Mouse (Mus musculus) heart, embryonic 13.5 days (tissue): ENCODE data around the gene Pgam5. TPM values are rescaled to one million over a fixed set of nuclear protein-coding genes. Genes with fewer than 3 reads are reported as not detected.

ENCODE experiments used
- ATAC-seq: fragments of 200-750 bp; cut with Nextera tagmentation; 2 replicates; pipeline ENCODE4 v1.8.0; 2017; ENCODE audit warnings: moderate TSS enrichment; ENCODE audit not compliant: insufficient number of reproducible peaks, low FRiP score, low TSS enrichment; ENCODE audit errors: extremely low read depth
- H3K27ac ChIP-seq: fragments of 300-500 bp; sonication (generic); replicated peaks from 2 replicates; pipeline ENCODE4 v1.5.1; 2015; ENCODE audit warnings: moderate library complexity, mild to moderate bottlenecking, inconsistent platforms
- H3K27me3 ChIP-seq: fragments of 300-500 bp; sonication (generic); replicated peaks from 2 replicates; pipeline ENCODE4 v1.6.1; 2015; ENCODE audit warnings: mild to moderate bottlenecking, inconsistent platforms
- H3K36me3 ChIP-seq: fragments of 300-500 bp; sonication (generic); 2 replicates; pipeline ENCODE4 v1.6.1; 2015; ENCODE audit warnings: mild to moderate bottlenecking, inconsistent platforms
- H3K4me1 ChIP-seq: fragments of 300-500 bp; sonication (generic); 2 replicates; pipeline ENCODE4 v1.6.1; 2015; ENCODE audit warnings: inconsistent platforms
- H3K4me2 ChIP-seq: fragments of 300-500 bp; sonication (generic); 2 replicates; pipeline ENCODE4 v1.6.1; 2015; ENCODE audit warnings: inconsistent platforms, mild to moderate bottlenecking, moderate library complexity
- H3K4me3 ChIP-seq: fragments of 300-500 bp; sonication (generic); 2 replicates; pipeline ENCODE4 v1.5.1; 2015; ENCODE audit warnings: moderate library complexity, mild to moderate bottlenecking, inconsistent platforms
- H3K9ac ChIP-seq: fragments of 300-500 bp; sonication (generic); 2 replicates; pipeline ENCODE4 v1.6.1; 2015; ENCODE audit warnings: inconsistent platforms, mild to moderate bottlenecking, moderate library complexity
- H3K9me3 ChIP-seq: fragments of 300-500 bp; sonication (generic); 2 replicates; pipeline ENCODE4 v1.6.1; 2016; ENCODE audit warnings: inconsistent platforms
- WGBS: fragments of 180-500 bp; shearing (Covaris S2); methylation state at CpG from one replicate; pipeline ENCODE4 v1.1.7; 2015; ENCODE audit warnings: mixed read lengths; 5-methylcytosine and 5-hydroxymethylcytosine counted together
- polyA plus RNA-seq: library from polyadenylated mRNA; unstranded; fragments of >200 nt; fragmentation: Nextera tagmentation; extraction: Ambion mirVana; gene quantifications from 2 replicates; pipeline ENCODE4 v1.2.1, GENCODE M21; 2015

Pgam5 gene
- 47.4 and 56.3 TPM in 2 replicates for polyA plus RNA-seq

- Histone ChIP-seq H3K4me3 (peak within 1 kb of the TSS; percentile 90), H3K9me3 (no peaks in the 10 kb centered on the region), H3K36me3 (peaks cover 31% of the 10 kb centered on the region), H3K9ac (peak within 1 kb of the TSS; percentile 90), H3K27me3 (no peaks in the 10 kb centered on the region), H3K4me2 (peak within 1 kb of the TSS; percentile 90), H3K27ac (peak within 1 kb of the TSS; percentile 50), H3K4me1 (peaks cover 13% of the 10 kb centered on the region)
- ATAC-seq, result peak; percentile 85; the same call in 1 of the 2 replicates
- under 1% methylated on average over 66 of the region's 66 CpGs for WGBS
Observed at GRCm38 (mm10) chr5:110269141-110270101, at the start of gene Pgam5. Gene Pgam5 (minus strand): TSS chr5:110269913.

- Histone ChIP-seq H3K4me1 (no peaks in the 10 kb centered on the region), H3K36me3 (peaks cover 91% of the 10 kb centered on the region), H3K27ac (no peak overlapping the region), H3K4me2 (no peak overlapping the region), H3K9me3 (no peaks in the 10 kb centered on the region), H3K9ac (no peak overlapping the region), H3K4me3 (no peak overlapping the region), H3K27me3 (no peaks in the 10 kb centered on the region)
- no peak for ATAC-seq
- 92% methylated on average over 3 of the region's 3 CpGs for WGBS
Observed at GRCm38 (mm10) chr5:110313127-110313526, 43.4 kb upstream of the Pgam5 start.

GRCm38 (mm10) chr5:110308861-110309260, 39.1 kb upstream of the Pgam5 start:
- no peaks in the 10 kb centered on the region for H3K9me3 ChIP-seq
- WGBS, result 93% methylated on average over 7 of the region's 7 CpGs
- no peak overlapping the region for H3K9ac ChIP-seq
- no peak for ATAC-seq
- H3K4me2 ChIP-seq, result no peak overlapping the region
- H3K4me1 ChIP-seq, result no peaks in the 10 kb centered on the region
- no peaks in the 10 kb centered on the region for H3K27me3 ChIP-seq
- H3K27ac ChIP-seq, result no peak overlapping the region
- H3K36me3 ChIP-seq, result peaks cover 96% of the 10 kb centered on the region
- H3K4me3 ChIP-seq, result no peak overlapping the region

GRCm38 (mm10) chr5:110300591-110300990, 30.9 kb upstream of the Pgam5 start:
- Histone ChIP-seq H3K4me1 (no peaks in the 10 kb centered on the region), H3K4me3 (no peak overlapping the region), H3K27ac (no peak overlapping the region), H3K4me2 (no peak overlapping the region), H3K9me3 (no peaks in the 10 kb centered on the region), H3K9ac (no peak overlapping the region), H3K27me3 (no peaks in the 10 kb centered on the region), H3K36me3 (peaks cover 98% of the 10 kb centered on the region)
- ATAC-seq, result no peak
- 85% methylated on average over 2 of the region's 2 CpGs for WGBS

GRCm38 (mm10) chr5:110296637-110297036, 26.9 kb upstream of the Pgam5 start:
- 85% methylated on average over 1 of the region's 1 CpGs for whole genome bisulfite sequencing

GRCm38 (mm10) chr5:110291649-110292048, 21.9 kb upstream of the Pgam5 start:
- Histone ChIP-seq H3K4me1 (peaks cover 11% of the 10 kb centered on the region), H3K4me2 (no peak overlapping the region), H3K27ac (no peak overlapping the region), H3K4me3 (no peak overlapping the region), H3K36me3 (peaks cover 72% of the 10 kb centered on the region), H3K27me3 (no peaks in the 10 kb centered on the region), H3K9ac (no peak overlapping the region), H3K9me3 (no peaks in the 10 kb centered on the region)
- ATAC-seq, result no peak
- 91% methylated on average over 1 of the region's 1 CpGs for WGBS

More at GRCm38 (mm10) chr5:110296637-110297036, 26.9 kb upstream of the Pgam5 start:
- Histone ChIP-seq H3K9ac (no peak overlapping the region), H3K27me3 (no peaks in the 10 kb centered on the region), H3K4me1 (no peaks in the 10 kb centered on the region), H3K27ac (no peak overlapping the region), H3K4me3 (no peak overlapping the region), H3K9me3 (no peaks in the 10 kb centered on the region), H3K4me2 (no peak overlapping the region), H3K36me3 (peaks cover 94% of the 10 kb centered on the region)
- ATAC-seq, result no peak

- peaks cover 30% of the 10 kb centered on the region for H3K36me3 ChIP-seq
- H3K27ac ChIP-seq, result no peak overlapping the region
- peak overlapping the region; percentile 79 for H3K4me3 ChIP-seq
- WGBS, result 66% methylated on average over 2 of the region's 2 CpGs
- no peak for ATAC-seq
- peak overlapping the region; percentile 99 for H3K4me2 ChIP-seq
- 0 out of 2 replicates have a peak, but pooled peaks cover 2% of the 10 kb centered on the region for H3K27me3 ChIP-seq
- H3K9ac ChIP-seq, result peak overlapping the region; percentile 89; the same call in 1 of the 2 replicates
- no peaks in the 10 kb centered on the region for H3K9me3 ChIP-seq
- H3K4me1 ChIP-seq, result peaks cover 26% of the 10 kb centered on the region
Observed at GRCm38 (mm10) chr5:110287084-110287475, 17.4 kb upstream of the Pgam5 start.

GRCm38 (mm10) chr5:110286446-110287083, 16.9 kb upstream of the Pgam5 start:
- Histone ChIP-seq H3K9me3 (no peaks in the 10 kb centered on the region), H3K4me1 (peaks cover 26% of the 10 kb centered on the region), H3K9ac (peak overlapping the region; percentile 89), H3K27ac (peak overlapping the region; percentile 55; the same call in 1 of the 2 replicates), H3K4me2 (peak overlapping the region; percentile 99), H3K36me3 (peaks cover 25% of the 10 kb centered on the region), H3K27me3 (0 out of 2 replicates have a peak, but pooled peaks cover 2% of the 10 kb centered on the region), H3K4me3 (peak overlapping the region; percentile 79)
- ATAC-seq, result peak; percentile 40; the same call in 1 of the 2 replicates
- WGBS, result 3% methylated on average over 31 of the region's 31 CpGs

GRCm38 (mm10) chr5:110285770-110286445, 16.2 kb upstream of the Pgam5 start, which contains the start of the genes Pxmp2 and Pole:
Gene Pxmp2 (minus strand): TSS chr5:110286186.
Gene Pole (plus strand): TSS chr5:110286306.
- Histone ChIP-seq H3K36me3 (peaks cover 18% of the 10 kb centered on the region), H3K27me3 (0 out of 2 replicates have a peak, but pooled peaks cover 2% of the 10 kb centered on the region), H3K9ac (peak within 1 kb of the TSS; percentile 89), H3K4me3 (peak within 1 kb of the TSS; percentile 79), H3K27ac (peak within 1 kb of the TSS; percentile 55), H3K9me3 (no peaks in the 10 kb centered on the region), H3K4me1 (peaks cover 26% of the 10 kb centered on the region), H3K4me2 (peak within 1 kb of the TSS; percentile 99)
- under 1% methylated on average over 54 of the region's 64 CpGs for WGBS
- peak; percentile 99 for ATAC-seq

GRCm38 (mm10) chr5:110285156-110285555, 15.4 kb upstream of the Pgam5 start:
- 0 out of 2 replicates have a peak, but pooled peaks cover 2% of the 10 kb centered on the region for H3K27me3 ChIP-seq
- no peak overlapping the region for H3K27ac ChIP-seq
- H3K9me3 ChIP-seq, result no peaks in the 10 kb centered on the region
- H3K4me2 ChIP-seq, result peak overlapping the region; percentile 99
- peaks cover 11% of the 10 kb centered on the region for H3K36me3 ChIP-seq
- peak overlapping the region; percentile 85 for H3K9ac ChIP-seq
- peak overlapping the region; percentile 79 for H3K4me3 ChIP-seq
- peaks cover 26% of the 10 kb centered on the region for H3K4me1 ChIP-seq
- 2% methylated on average over 15 of the region's 15 CpGs for WGBS
- ATAC-seq, result no peak
